Mouse (Mus musculus): ENCODE results near the gene Hoxc10. TPM values are rescaled to one million over a fixed set of nuclear protein-coding genes. Genes with fewer than 3 reads are reported as not detected.

Gene Hoxc10
- polyA plus RNA-seq, 1 experiment from 2014 or later = not detected

DNA sequence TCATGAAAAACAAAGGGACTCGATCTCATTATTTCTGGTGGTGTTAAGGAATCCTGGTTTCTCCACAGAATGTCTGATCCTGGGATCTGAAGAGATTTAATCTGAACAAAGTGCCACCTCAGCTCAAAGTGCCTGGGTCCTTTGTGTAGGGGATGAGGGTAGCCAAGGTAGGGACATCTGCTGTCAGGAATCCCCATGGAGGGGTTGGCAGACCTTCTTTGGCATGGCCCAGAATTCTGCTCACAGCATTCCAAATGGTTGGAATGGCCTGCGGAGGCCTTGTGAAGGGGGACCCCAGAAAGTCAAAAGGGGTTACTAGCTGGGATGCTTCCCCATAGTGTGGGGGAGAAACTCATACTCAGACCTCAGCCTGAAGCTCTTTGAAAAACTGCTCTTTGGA, 17.8 kb upstream of the Hoxc10 start:
- 17% methylated on average over 2 of the region's 2 CpGs for WGBS
- no peak for ATAC-seq (ENCODE audit: low FRiP score, low read depth)
- H3K4me1 ChIP-seq (replicated peaks) = no peaks in the 10 kb centered on the region
- peaks cover 96% of the 10 kb centered on the region for H3K27me3 ChIP-seq
- no peak overlapping the region for H3K27ac ChIP-seq (replicated peaks)
- H3K36me3 ChIP-seq = no peaks in the 10 kb centered on the region
- no peaks in the 10 kb centered on the region for H3K9me3 ChIP-seq
- no peak overlapping the region for H3K4me2 ChIP-seq
- no peak overlapping the region for H3K9ac ChIP-seq
- no peak overlapping the region for H3K4me3 ChIP-seq

- H3K4me1 ChIP-seq (replicated peaks) = no peaks in the 10 kb centered on the region
- WGBS = 3% methylated on average over 20 of the region's 20 CpGs
- peaks cover 95% of the 10 kb centered on the region for H3K27me3 ChIP-seq
- no peak overlapping the region for H3K9ac ChIP-seq
- H3K36me3 ChIP-seq = no peaks in the 10 kb centered on the region
- ATAC-seq (ENCODE audit: low FRiP score, low read depth) = no peak
- no peaks in the 10 kb centered on the region for H3K9me3 ChIP-seq
- no peak overlapping the region for H3K4me3 ChIP-seq
- no peak overlapping the region for H3K4me2 ChIP-seq
- H3K27ac ChIP-seq (replicated peaks) = no peak overlapping the region
Observed at GRCm38 (mm10) chr15:102949696-102950095, 16.9 kb upstream of the Hoxc10 start.

DNA sequence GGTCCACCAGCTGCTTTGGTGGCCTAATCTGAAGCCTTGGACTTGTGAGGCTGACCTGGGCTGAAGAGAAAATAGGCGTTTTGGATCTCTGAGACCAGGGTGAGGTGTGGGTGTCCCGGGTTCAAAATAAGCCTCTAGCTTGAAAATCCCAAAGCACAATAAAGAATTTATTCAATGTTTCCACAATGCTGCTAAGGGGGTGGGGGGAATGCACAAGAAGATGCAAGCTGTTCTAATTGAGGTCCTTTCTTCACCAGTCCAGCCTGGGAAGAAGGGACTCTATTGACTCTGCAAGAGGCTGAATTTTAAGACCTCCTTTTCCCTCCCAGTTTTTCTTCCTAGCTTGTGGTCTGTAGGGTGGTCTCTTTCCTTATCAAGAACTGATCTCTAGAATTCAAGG, 15.7 kb upstream of the Hoxc10 start:
- Histone ChIP-seq H3K4me1 (replicated peaks) (no peaks in the 10 kb centered on the region), H3K4me3 (no peak overlapping the region), H3K27ac (replicated peaks) (no peak overlapping the region), H3K36me3 (no peaks in the 10 kb centered on the region), H3K9ac (no peak overlapping the region), H3K4me2 (no peak overlapping the region), H3K9me3 (no peaks in the 10 kb centered on the region), H3K27me3 (peaks cover 86% of the 10 kb centered on the region)
- ATAC-seq (ENCODE audit: low FRiP score, low read depth) = no peak
- 7% methylated on average over 2 of the region's 2 CpGs for WGBS

GRCm38 (mm10) chr15:102953561-102953960, 13.0 kb upstream of the Hoxc10 start:
- 5% methylated on average over 6 of the region's 6 CpGs for WGBS
- H3K27me3 ChIP-seq = peaks cover 86% of the 10 kb centered on the region
- no peak overlapping the region for H3K4me2 ChIP-seq
- no peaks in the 10 kb centered on the region for H3K4me1 ChIP-seq (replicated peaks)
- no peaks in the 10 kb centered on the region for H3K36me3 ChIP-seq
- no peak overlapping the region for H3K4me3 ChIP-seq
- no peak overlapping the region for H3K27ac ChIP-seq (replicated peaks)
- no peak for ATAC-seq (ENCODE audit: low FRiP score, low read depth)
- H3K9ac ChIP-seq = no peak overlapping the region
- no peaks in the 10 kb centered on the region for H3K9me3 ChIP-seq

DNA sequence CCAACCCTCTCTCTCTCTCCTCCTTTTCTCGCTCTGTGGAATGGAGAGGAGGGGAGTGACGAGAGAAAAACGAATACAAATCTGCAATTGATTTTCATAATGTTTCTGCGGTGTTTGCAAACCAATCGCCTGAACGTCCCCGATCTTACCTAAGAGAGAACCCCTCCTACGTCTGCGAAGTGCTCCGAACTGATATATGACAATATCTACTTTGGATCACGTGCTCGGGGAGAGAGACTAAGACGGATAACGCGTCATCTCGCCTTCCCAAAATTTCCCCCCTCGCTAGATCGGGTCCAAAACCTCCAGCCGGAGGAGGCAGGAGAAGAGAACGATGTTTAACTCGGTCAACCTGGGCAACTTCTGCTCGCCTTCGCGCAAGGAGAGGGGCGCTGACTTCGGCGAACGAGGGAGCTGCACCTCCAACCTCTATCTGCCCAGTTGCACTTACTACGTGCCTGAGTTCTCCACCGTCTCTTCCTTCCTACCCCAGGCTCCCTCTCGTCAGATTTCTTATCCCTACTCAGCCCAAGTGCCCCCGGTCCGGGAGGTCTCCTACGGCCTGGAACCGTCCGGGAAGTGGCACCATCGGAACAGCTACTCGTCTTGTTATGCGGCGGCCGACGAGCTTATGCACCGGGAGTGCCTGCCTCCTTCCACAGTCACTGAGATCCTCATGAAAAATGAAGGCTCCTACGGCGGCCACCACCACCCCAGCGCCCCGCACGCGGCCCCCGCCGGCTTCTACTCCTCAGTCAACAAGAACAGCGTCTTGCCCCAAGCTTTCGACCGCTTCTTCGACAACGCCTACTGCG, 12.2 kb upstream of the Hoxc10 start, which contains the start of gene Hoxc11:
Gene Hoxc11 (plus strand): TSS at position 236 of the 815 bp plus-strand sequence.
- WGBS = under 1% methylated on average over 56 of the region's 57 CpGs
- H3K4me2 ChIP-seq = no peak within 1 kb of the TSS
- H3K27ac ChIP-seq (replicated peaks) = no peak within 1 kb of the TSS
- peaks cover 83% of the 10 kb centered on the region for H3K27me3 ChIP-seq
- no peaks in the 10 kb centered on the region for H3K9me3 ChIP-seq
- H3K9ac ChIP-seq = no peak within 1 kb of the TSS
- no peak for ATAC-seq (ENCODE audit: low FRiP score, low read depth)
- no peaks in the 10 kb centered on the region for H3K36me3 ChIP-seq
- no peak within 1 kb of the TSS for H3K4me3 ChIP-seq
- H3K4me1 ChIP-seq (replicated peaks) = no peaks in the 10 kb centered on the region

GRCm38 (mm10) chr15:102955007-102955382, 11.6 kb upstream of the Hoxc10 start:
- Histone ChIP-seq H3K4me1 (replicated peaks) (no peaks in the 10 kb centered on the region), H3K4me2 (no peak overlapping the region)

DNA sequence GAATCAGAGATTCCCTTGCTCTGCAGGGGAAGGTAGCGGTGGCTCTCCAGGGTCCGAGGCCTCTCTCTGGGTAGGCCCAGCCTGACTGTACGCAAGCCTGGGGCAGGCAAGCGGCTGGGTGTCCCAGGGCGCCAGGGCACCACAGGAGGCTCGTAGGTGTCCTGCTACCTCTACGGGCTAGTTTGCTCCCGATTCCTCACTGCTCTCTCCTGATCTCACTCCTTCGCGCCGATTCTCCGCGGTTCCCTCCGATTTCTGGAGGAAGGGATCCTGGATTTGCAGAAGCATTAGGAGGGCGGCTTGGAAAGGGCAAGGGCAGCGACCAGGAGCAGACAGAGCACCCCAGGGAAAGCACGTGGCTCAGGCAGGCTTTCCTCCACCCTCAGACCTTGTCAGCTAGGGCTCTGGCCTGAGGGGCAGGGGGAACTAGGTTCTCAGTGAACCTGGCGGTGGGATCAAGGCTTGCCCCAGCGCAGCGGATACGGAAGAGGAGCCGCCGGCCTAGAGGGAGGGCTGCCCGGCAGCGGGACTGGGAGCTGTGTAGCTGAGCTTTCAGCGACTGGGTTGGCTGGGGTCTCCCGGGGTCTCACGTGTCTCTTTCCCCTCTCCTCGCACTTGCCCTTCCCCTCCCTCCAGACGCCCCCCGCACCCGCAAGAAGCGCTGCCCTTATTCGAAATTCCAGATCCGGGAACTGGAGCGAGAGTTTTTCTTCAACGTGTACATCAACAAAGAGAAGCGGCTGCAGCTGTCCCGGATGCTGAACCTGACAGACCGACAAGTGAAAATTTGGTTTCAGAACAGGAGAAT, 10.6 kb upstream of the Hoxc10 start:
- WGBS = under 1% methylated on average over 40 of the region's 40 CpGs
- Histone ChIP-seq H3K27ac (replicated peaks) (no peak overlapping the region), H3K27me3 (peaks cover 85% of the 10 kb centered on the region), H3K4me1 (replicated peaks) (no peaks in the 10 kb centered on the region), H3K4me2 (no peak overlapping the region), H3K4me3 (no peak overlapping the region), H3K36me3 (no peaks in the 10 kb centered on the region), H3K9ac (no peak overlapping the region), H3K9me3 (no peaks in the 10 kb centered on the region)
- ATAC-seq (ENCODE audit: low FRiP score, low read depth) = no peak

More at GRCm38 (mm10) chr15:102955007-102955382, 11.6 kb upstream of the Hoxc10 start:
- H3K9ac ChIP-seq = no peak overlapping the region
- H3K9me3 ChIP-seq = no peaks in the 10 kb centered on the region
- H3K27ac ChIP-seq (replicated peaks) = no peak overlapping the region
- under 1% methylated on average over 28 of the region's 28 CpGs for WGBS
- H3K36me3 ChIP-seq = no peaks in the 10 kb centered on the region
- no peak for ATAC-seq (ENCODE audit: low FRiP score, low read depth)
- H3K27me3 ChIP-seq = peaks cover 83% of the 10 kb centered on the region
- no peak overlapping the region for H3K4me3 ChIP-seq

DNA sequence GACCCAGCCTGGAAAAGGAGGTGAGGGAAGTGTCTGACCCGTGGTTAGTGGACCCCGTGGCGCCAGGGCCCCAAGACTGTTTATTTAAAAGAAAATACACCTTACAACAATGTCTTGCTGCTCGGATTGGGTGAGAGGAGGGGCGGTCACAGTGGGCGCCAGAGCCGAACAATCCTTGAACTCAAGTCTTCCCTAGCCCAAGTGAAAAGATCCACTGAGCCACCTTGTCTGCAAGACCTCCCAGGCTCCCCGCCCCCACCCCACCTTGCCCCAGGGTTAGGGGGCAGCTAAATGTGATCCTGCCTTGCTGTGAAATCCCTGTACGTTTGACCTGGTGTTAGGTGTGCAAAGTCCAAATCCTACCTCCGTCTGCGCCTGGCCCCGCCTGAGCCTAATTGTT, 9.7 kb upstream of the Hoxc10 start:
- no peak for ATAC-seq (ENCODE audit: low FRiP score, low read depth)
- H3K27ac ChIP-seq (replicated peaks) = no peak overlapping the region
- no peaks in the 10 kb centered on the region for H3K36me3 ChIP-seq
- WGBS = 1% methylated on average over 12 of the region's 12 CpGs
- no peaks in the 10 kb centered on the region for H3K4me1 ChIP-seq (replicated peaks)
- no peak overlapping the region for H3K4me2 ChIP-seq
- no peaks in the 10 kb centered on the region for H3K9me3 ChIP-seq
- no peak overlapping the region for H3K4me3 ChIP-seq
- peaks cover 83% of the 10 kb centered on the region for H3K27me3 ChIP-seq
- no peak overlapping the region for H3K9ac ChIP-seq

DNA sequence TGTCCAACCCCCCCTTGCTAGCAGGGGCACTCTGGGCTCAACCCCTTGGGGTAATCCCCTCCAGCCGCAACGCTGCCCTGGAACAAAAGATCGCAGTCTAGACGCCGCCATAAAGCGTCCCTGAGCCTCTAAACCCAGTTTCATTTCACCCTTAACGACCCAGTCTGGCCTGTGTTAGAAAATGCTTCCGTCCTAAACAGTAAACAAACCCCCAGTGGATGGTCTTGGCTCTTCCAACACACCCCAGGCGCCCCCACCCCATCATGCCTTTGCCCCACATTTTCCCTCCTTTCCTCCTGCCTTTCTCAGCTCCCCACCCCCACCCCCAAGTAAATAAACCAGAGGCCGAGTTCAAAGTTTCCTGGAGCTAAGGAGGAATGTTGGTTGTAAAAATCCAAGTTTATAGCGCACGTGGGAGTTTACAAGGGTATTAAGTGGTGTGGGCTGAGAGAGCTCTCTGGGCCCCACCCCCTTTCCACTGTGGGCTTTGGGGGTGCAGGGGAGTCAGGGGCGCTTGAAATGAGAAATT, 6.9 kb upstream of the Hoxc10 start:
- H3K4me3 ChIP-seq = no peak overlapping the region
- H3K27me3 ChIP-seq = peaks cover 84% of the 10 kb centered on the region
- H3K9ac ChIP-seq = no peak overlapping the region
- H3K9me3 ChIP-seq = no peaks in the 10 kb centered on the region
- no peaks in the 10 kb centered on the region for H3K36me3 ChIP-seq
- H3K4me1 ChIP-seq (replicated peaks) = no peaks in the 10 kb centered on the region
- ATAC-seq (ENCODE audit: low FRiP score, low read depth) = no peak
- no peak overlapping the region for H3K4me2 ChIP-seq
- no peak overlapping the region for H3K27ac ChIP-seq (replicated peaks)
- 1% methylated on average over 13 of the region's 13 CpGs for WGBS

GRCm38 (mm10) chr15:102961728-102962127, 4.9 kb upstream of the Hoxc10 start:
- WGBS = 2% methylated on average over 6 of the region's 6 CpGs
- Histone ChIP-seq H3K4me2 (no peak overlapping the region), H3K27ac (replicated peaks) (no peak overlapping the region), H3K36me3 (no peaks in the 10 kb centered on the region), H3K4me3 (no peak overlapping the region), H3K9ac (no peak overlapping the region), H3K9me3 (no peaks in the 10 kb centered on the region), H3K4me1 (replicated peaks) (no peaks in the 10 kb centered on the region), H3K27me3 (peaks cover 94% of the 10 kb centered on the region)
- ATAC-seq (ENCODE audit: low FRiP score, low read depth) = no peak

- Histone ChIP-seq H3K27ac (replicated peaks) (no peak overlapping the region), H3K4me3 (no peak overlapping the region), H3K4me1 (replicated peaks) (no peaks in the 10 kb centered on the region), H3K4me2 (no peak overlapping the region), H3K27me3 (peaks cover 94% of the 10 kb centered on the region), H3K9ac (no peak overlapping the region), H3K9me3 (no peaks in the 10 kb centered on the region), H3K36me3 (no peaks in the 10 kb centered on the region)
- WGBS = 3% methylated on average over 13 of the region's 13 CpGs
- ATAC-seq (ENCODE audit: low FRiP score, low read depth) = no peak
Observed at GRCm38 (mm10) chr15:102962492-102962891, 4.1 kb upstream of the Hoxc10 start.

DNA sequence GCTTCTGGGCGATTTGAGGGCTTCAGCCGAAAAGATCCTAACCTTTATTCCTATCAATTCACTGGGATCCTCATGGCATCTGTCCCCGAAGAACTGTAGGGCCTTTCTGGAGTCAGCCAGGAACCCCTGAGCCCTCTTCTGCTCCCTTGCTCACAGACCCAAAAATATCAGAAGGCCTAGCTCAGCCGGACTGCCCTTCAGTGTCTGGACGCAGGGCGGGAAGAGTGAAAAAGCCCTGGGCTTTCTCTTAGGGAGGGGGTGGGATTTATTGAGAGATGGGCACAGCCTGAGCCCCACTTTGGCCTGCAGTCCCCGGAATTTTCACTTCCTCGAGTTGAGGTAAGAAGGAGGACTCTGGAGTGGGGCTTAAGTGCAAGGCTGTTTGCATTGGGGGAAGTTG, 3.3 kb upstream of the Hoxc10 start:
- Histone ChIP-seq H3K4me2 (no peak overlapping the region), H3K9ac (no peak overlapping the region)
- 5% methylated on average over 8 of the region's 8 CpGs for WGBS

More for the DNA sequence above, 3.3 kb upstream of the Hoxc10 start:
- no peak overlapping the region for H3K4me3 ChIP-seq
- peaks cover 93% of the 10 kb centered on the region for H3K27me3 ChIP-seq
- H3K4me1 ChIP-seq (replicated peaks) = no peaks in the 10 kb centered on the region
- H3K36me3 ChIP-seq = no peaks in the 10 kb centered on the region
- no peak for ATAC-seq (ENCODE audit: low FRiP score, low read depth)
- no peaks in the 10 kb centered on the region for H3K9me3 ChIP-seq
- H3K27ac ChIP-seq (replicated peaks) = no peak overlapping the region
